Mouse (Mus musculus): ENCODE data around the gene Gpd2. TPM values are rescaled to one million over a fixed set of nuclear protein-coding genes. Genes with fewer than 3 reads are reported as not detected.

Gene Gpd2
- polyA plus RNA-seq, 1 experiment from 2014 or later: 16.1 TPM

- Histone ChIP-seq H3K4me1 (no peaks in the 10 kb centered on the region), H3K36me3 (0 out of 2 replicates have a peak, but pooled peaks cover 2% of the 10 kb centered on the region), H3K9ac (no peak overlapping the region), H3K4me3 (replicated peaks) (no peak overlapping the region), H3K27ac (no peak overlapping the region), H3K9me3 (replicated peaks) (no peaks in the 10 kb centered on the region), H3K27me3 (no peaks in the 10 kb centered on the region), H3K4me2 (no peak overlapping the region)
- 60% methylated on average over 12 of the region's 12 CpGs for WGBS
- ATAC-seq (replicated peaks; ENCODE audit: low FRiP score): no peak
Observed at GRCm38 (mm10) chr2:57356222-57356822, 118.9 kb downstream of the Gpd2 start.

- Histone ChIP-seq H3K4me3 (replicated peaks) (no peak overlapping the region), H3K27me3 (no peaks in the 10 kb centered on the region), H3K9ac (no peak overlapping the region), H3K36me3 (no peaks in the 10 kb centered on the region), H3K4me2 (no peak overlapping the region), H3K27ac (no peak overlapping the region), H3K4me1 (no peaks in the 10 kb centered on the region), H3K9me3 (replicated peaks) (no peaks in the 10 kb centered on the region)
- WGBS: 83% methylated on average over 3 of the region's 3 CpGs
- no peak for ATAC-seq (replicated peaks; ENCODE audit: low FRiP score)
Observed at GRCm38 (mm10) chr2:57362503-57362902, 125.1 kb downstream of the Gpd2 start.

- no peaks in the 10 kb centered on the region for H3K27me3 ChIP-seq
Observed at GRCm38 (mm10) chr2:57374647-57375046, 137.2 kb downstream of the Gpd2 start.

GRCm38 (mm10) chr2:57375138-57375837, 137.9 kb downstream of the Gpd2 start:
- no peaks in the 10 kb centered on the region for H3K4me1 ChIP-seq

More at GRCm38 (mm10) chr2:57374647-57375046, 137.2 kb downstream of the Gpd2 start:
- no peak overlapping the region for H3K4me3 ChIP-seq (replicated peaks)
- H3K9me3 ChIP-seq (replicated peaks): no peaks in the 10 kb centered on the region
- H3K4me1 ChIP-seq: no peaks in the 10 kb centered on the region
- no peak overlapping the region for H3K9ac ChIP-seq
- H3K36me3 ChIP-seq: no peaks in the 10 kb centered on the region
- no peak; the same call in 1 of the 2 replicates for ATAC-seq (replicated peaks; ENCODE audit: low FRiP score)
- no peak overlapping the region for H3K27ac ChIP-seq
- no peak overlapping the region for H3K4me2 ChIP-seq
- WGBS: 28% methylated on average over 4 of the region's 4 CpGs

GRCm38 (mm10) chr2:57378147-57378889, 140.9 kb downstream of the Gpd2 start:
- Histone ChIP-seq H3K27ac (no peak overlapping the region), H3K4me3 (replicated peaks) (no peak overlapping the region), H3K9ac (no peak overlapping the region), H3K9me3 (replicated peaks) (no peaks in the 10 kb centered on the region), H3K4me2 (no peak overlapping the region; the same call in 1 of the 2 replicates), H3K36me3 (no peaks in the 10 kb centered on the region), H3K4me1 (no peaks in the 10 kb centered on the region), H3K27me3 (no peaks in the 10 kb centered on the region)
- 24% methylated on average over 8 of the region's 8 CpGs for WGBS
- no peak for ATAC-seq (replicated peaks; ENCODE audit: low FRiP score)

More at GRCm38 (mm10) chr2:57375138-57375837, 137.9 kb downstream of the Gpd2 start:
- Histone ChIP-seq H3K4me3 (replicated peaks) (no peak overlapping the region), H3K4me2 (no peak overlapping the region), H3K9ac (no peak overlapping the region), H3K27me3 (no peaks in the 10 kb centered on the region), H3K36me3 (no peaks in the 10 kb centered on the region), H3K27ac (no peak overlapping the region), H3K9me3 (replicated peaks) (no peaks in the 10 kb centered on the region)
- 88% methylated on average over 7 of the region's 7 CpGs for WGBS
- ATAC-seq (replicated peaks; ENCODE audit: low FRiP score): no peak

GRCm38 (mm10) chr2:57384625-57385024, 147.2 kb downstream of the Gpd2 start:
- Histone ChIP-seq H3K36me3 (no peaks in the 10 kb centered on the region), H3K9me3 (replicated peaks) (no peaks in the 10 kb centered on the region), H3K4me3 (replicated peaks) (no peak overlapping the region), H3K4me2 (no peak overlapping the region), H3K9ac (no peak overlapping the region), H3K27ac (no peak overlapping the region), H3K27me3 (no peaks in the 10 kb centered on the region), H3K4me1 (no peaks in the 10 kb centered on the region)
- 97% methylated on average over 2 of the region's 2 CpGs for WGBS
- no peak for ATAC-seq (replicated peaks; ENCODE audit: low FRiP score)

GRCm38 (mm10) chr2:57387816-57388215, 150.4 kb downstream of the Gpd2 start:
- Histone ChIP-seq H3K4me2 (no peak overlapping the region), H3K27me3 (no peaks in the 10 kb centered on the region), H3K4me3 (replicated peaks) (no peak overlapping the region), H3K4me1 (no peaks in the 10 kb centered on the region), H3K9me3 (replicated peaks) (no peaks in the 10 kb centered on the region), H3K36me3 (no peaks in the 10 kb centered on the region), H3K9ac (no peak overlapping the region), H3K27ac (no peak overlapping the region)
- WGBS: 65% methylated on average over 7 of the region's 7 CpGs
- no peak for ATAC-seq (replicated peaks; ENCODE audit: low FRiP score)

GRCm38 (mm10) chr2:57395071-57395470, 157.6 kb downstream of the Gpd2 start:
- Histone ChIP-seq H3K27me3 (no peaks in the 10 kb centered on the region), H3K27ac (no peak overlapping the region), H3K4me2 (no peak overlapping the region), H3K36me3 (no peaks in the 10 kb centered on the region), H3K9ac (no peak overlapping the region), H3K4me3 (replicated peaks) (no peak overlapping the region), H3K4me1 (no peaks in the 10 kb centered on the region), H3K9me3 (replicated peaks) (no peaks in the 10 kb centered on the region)
- ATAC-seq (replicated peaks; ENCODE audit: low FRiP score): no peak
- 93% methylated on average over 4 of the region's 4 CpGs for WGBS

- Histone ChIP-seq H3K9ac (no peak overlapping the region), H3K4me1 (no peaks in the 10 kb centered on the region), H3K4me3 (replicated peaks) (no peak overlapping the region), H3K36me3 (no peaks in the 10 kb centered on the region), H3K9me3 (replicated peaks) (no peaks in the 10 kb centered on the region), H3K27me3 (no peaks in the 10 kb centered on the region), H3K4me2 (no peak overlapping the region), H3K27ac (no peak overlapping the region)
- ATAC-seq (replicated peaks; ENCODE audit: low FRiP score): no peak
- WGBS: 88% methylated on average over 13 of the region's 13 CpGs
Observed at GRCm38 (mm10) chr2:57396061-57396460, 158.6 kb downstream of the Gpd2 start.

GRCm38 (mm10) chr2:57397727-57398126, 160.3 kb downstream of the Gpd2 start:
- H3K27me3 ChIP-seq: no peaks in the 10 kb centered on the region
- ATAC-seq (replicated peaks; ENCODE audit: low FRiP score): no peak
- H3K4me1 ChIP-seq: no peaks in the 10 kb centered on the region
- H3K36me3 ChIP-seq: no peaks in the 10 kb centered on the region
- H3K4me2 ChIP-seq: no peak overlapping the region
- H3K9me3 ChIP-seq (replicated peaks): no peaks in the 10 kb centered on the region
- WGBS: 90% methylated on average over 3 of the region's 3 CpGs
- H3K9ac ChIP-seq: no peak overlapping the region
- no peak overlapping the region for H3K27ac ChIP-seq
- H3K4me3 ChIP-seq (replicated peaks): no peak overlapping the region

GRCm38 (mm10) chr2:57407414-57408019, 170.1 kb downstream of the Gpd2 start:
- Histone ChIP-seq H3K4me2 (no peak overlapping the region), H3K9me3 (replicated peaks) (no peaks in the 10 kb centered on the region), H3K4me3 (replicated peaks) (no peak overlapping the region), H3K9ac (no peak overlapping the region), H3K36me3 (no peaks in the 10 kb centered on the region), H3K27me3 (no peaks in the 10 kb centered on the region), H3K27ac (no peak overlapping the region), H3K4me1 (no peaks in the 10 kb centered on the region)
- no peak for ATAC-seq (replicated peaks; ENCODE audit: low FRiP score)
- 84% methylated on average over 4 of the region's 4 CpGs for WGBS

GRCm38 (mm10) chr2:57408413-57408812, 171.0 kb downstream of the Gpd2 start:
- no peaks in the 10 kb centered on the region for H3K27me3 ChIP-seq
- H3K9ac ChIP-seq: no peak overlapping the region
- no peak overlapping the region for H3K4me2 ChIP-seq
- H3K9me3 ChIP-seq (replicated peaks): no peaks in the 10 kb centered on the region
- H3K4me1 ChIP-seq: no peaks in the 10 kb centered on the region
- H3K27ac ChIP-seq: no peak overlapping the region
- 87% methylated on average over 4 of the region's 4 CpGs for WGBS
- ATAC-seq (replicated peaks; ENCODE audit: low FRiP score): no peak
- H3K36me3 ChIP-seq: no peaks in the 10 kb centered on the region
- H3K4me3 ChIP-seq (replicated peaks): no peak overlapping the region

Measured in kidney, embryonic 15.5 days (tissue).